Mouse (Mus musculus) ES-E14 (cell line): ENCODE measurements around the gene Gpatch2. TPM values are rescaled to one million over a fixed set of nuclear protein-coding genes. Genes with fewer than 3 reads are reported as not detected.

Experiments
- DNase-seq: peaks from one replicate; pipeline ENCODE4 v3.0.0-alpha.2; 2013; ENCODE audit warnings: low read depth, low spot score
- H3K27ac ChIP-seq: 2 replicates; pipeline ENCODE4 v1.5.1; 2012; ENCODE audit warnings: low read depth, mild to moderate bottlenecking, low read length, moderate library complexity, mixed read lengths; ENCODE audit not compliant: poor library complexity, insufficient read depth, severe bottlenecking
- H3K36me3 ChIP-seq: 2 replicates; pipeline ENCODE4 v1.6.1; 2012; ENCODE audit warnings: mild to moderate bottlenecking, low read length, moderate library complexity, mixed read lengths; ENCODE audit not compliant: control insufficient read depth, poor library complexity, insufficient read depth, severe bottlenecking
- H3K4me1 ChIP-seq, 2 experiments: fragments of 150-350 bp in 1 of 2; sonication (generic) in 1 of 2; 2 replicates each; pipeline ENCODE4 v1.6.1; 2012; ENCODE audit warnings: low read length in 2 of 2, mild to moderate bottlenecking in 1 of 2, mixed read lengths in 1 of 2; ENCODE audit not compliant: control insufficient read depth in 2 of 2, insufficient read depth in 2 of 2, poor library complexity in 1 of 2
- H3K4me3 ChIP-seq, 2 experiments: fragments of 150-350 bp in 1 of 2; sonication (generic) in 1 of 2; 2 replicates each; pipeline ENCODE4 v1.5.1; 2012; ENCODE audit warnings: low read length in 2 of 2, low read depth in 1 of 2, mild to moderate bottlenecking in 1 of 2, mixed read lengths in 1 of 2; ENCODE audit not compliant: insufficient read depth in 1 of 2, poor library complexity in 1 of 2, severe bottlenecking in 1 of 2
- H3K9ac ChIP-seq: 2 replicates; pipeline ENCODE4 v1.6.1; 2012; ENCODE audit warnings: low read depth, mild to moderate bottlenecking, low read length, mixed read lengths; ENCODE audit not compliant: poor library complexity, insufficient read depth, severe bottlenecking
- H3K9me3 ChIP-seq: fragments of 150-350 bp; sonication (generic); 2 replicates; pipeline ENCODE4 v1.6.1; 2012; ENCODE audit warnings: low read depth, mild to moderate bottlenecking, low read length; ENCODE audit not compliant: control insufficient read depth, insufficient read depth
- CHD2 ChIP-seq: IDR thresholded peaks from 2 replicates; pipeline ENCODE4 v1.6.1; 2014; ENCODE audit warnings: mild to moderate bottlenecking, low read depth, low read length, inconsistent platforms
- HCFC1 ChIP-seq: IDR thresholded peaks from 2 replicates; pipeline ENCODE4 v1.6.1; 2012; ENCODE audit warnings: low read length, inconsistent platforms, borderline replicate concordance; ENCODE audit not compliant: insufficient read depth
- MAFK ChIP-seq: IDR thresholded peaks from 2 replicates; pipeline ENCODE4 v1.6.1; 2014; ENCODE audit warnings: mild to moderate bottlenecking, low read depth, low read length, inconsistent platforms; ENCODE audit not compliant: insufficient read depth
- ZC3H11A ChIP-seq: IDR thresholded peaks from 2 replicates; pipeline ENCODE4 v1.6.1; 2012; ENCODE audit warnings: low read depth, mild to moderate bottlenecking, inconsistent platforms, low read length, borderline replicate concordance
- ZNF384 ChIP-seq: IDR thresholded peaks from 2 replicates; pipeline ENCODE4 v1.6.1; 2012; ENCODE audit warnings: low read depth, low read length, inconsistent platforms
- in situ Hi-C, 2 experiments: fragments of 600-800 bp; cut with MboI; formaldehyde crosslinking; loops; one replicate each; pipeline ENCODE4 v1.15.1; 2025; ENCODE audit warnings: low sequenced_read_pairs in 2 of 2, inconsistent platforms in 1 of 2; ENCODE audit not compliant: unreplicated experiment in 2 of 2
- total RNA-seq: library from RNA; depleted of rRNA; stranded (reverse); fragments of 300-350 nt; gene quantifications from 2 replicates; pipeline ENCODE4 v1.2.3, GENCODE M21; 2012

Gpatch2 gene
- total RNA-seq, 1 experiment, result 22.4 TPM

GRCm38 (mm10) chr1:187365424-187365823, 150.1 kb downstream of the Gpatch2 start:
- DNase-seq, result no peak
- in situ Hi-C loops, result no loop called here
- H3K4me3 ChIP-seq, result no peak overlapping the region
- no peak overlapping the region for H3K27ac ChIP-seq
- no peaks in the 10 kb centered on the region for H3K36me3 ChIP-seq
- no peak for TF ChIP-seq HCFC1
- no peak for TF ChIP-seq ZC3H11A
- TF ChIP-seq CHD2, result no peak
- TF ChIP-seq ZNF384, result no peak
- no peak for TF ChIP-seq MAFK
- no peak overlapping the region for H3K9ac ChIP-seq
- no peaks in the 10 kb centered on the region for H3K9me3 ChIP-seq
- no peaks in the 10 kb centered on the region for H3K4me1 ChIP-seq

GRCm38 (mm10) chr1:187366806-187367205, 151.5 kb downstream of the Gpatch2 start:
- no peak overlapping the region for H3K27ac ChIP-seq
- H3K9me3 ChIP-seq, result no peaks in the 10 kb centered on the region
- in situ Hi-C loops, result no loop called here
- TF ChIP-seq ZC3H11A (no peak), ZNF384 (no peak), CHD2 (no peak), MAFK (no peak), HCFC1 (no peak)
- no peak for DNase-seq
- H3K4me1 ChIP-seq, result no peaks in the 10 kb centered on the region
- no peak overlapping the region for H3K9ac ChIP-seq
- H3K4me3 ChIP-seq, result no peak overlapping the region
- H3K36me3 ChIP-seq, result no peaks in the 10 kb centered on the region

- no peaks in the 10 kb centered on the region for H3K36me3 ChIP-seq
- in situ Hi-C loops, result no loop called here
- no peaks in the 10 kb centered on the region for H3K9me3 ChIP-seq
- no peak for TF ChIP-seq MAFK
- TF ChIP-seq ZNF384, result no peak
- TF ChIP-seq ZC3H11A, result no peak
- TF ChIP-seq HCFC1, result no peak
- TF ChIP-seq CHD2, result no peak
- H3K4me3 ChIP-seq, result no peak overlapping the region
- no peak overlapping the region for H3K9ac ChIP-seq
- no peaks in the 10 kb centered on the region for H3K4me1 ChIP-seq
- no peak overlapping the region for H3K27ac ChIP-seq
- no peak for DNase-seq
Measured at GRCm38 (mm10) chr1:187369049-187369448, 153.7 kb downstream of the Gpatch2 start.

- no peak overlapping the region for H3K27ac ChIP-seq
- no peak for TF ChIP-seq HCFC1
- no peak for TF ChIP-seq CHD2
- no peak for TF ChIP-seq ZNF384
- no peak for TF ChIP-seq ZC3H11A
- no peak for TF ChIP-seq MAFK
- H3K4me3 ChIP-seq, result no peak overlapping the region
- in situ Hi-C loops, result no loop called here
- H3K9ac ChIP-seq, result no peak overlapping the region
- H3K9me3 ChIP-seq, result no peaks in the 10 kb centered on the region
- no peaks in the 10 kb centered on the region for H3K36me3 ChIP-seq
- H3K4me1 ChIP-seq, result no peaks in the 10 kb centered on the region
- DNase-seq, result no peak
Measured at GRCm38 (mm10) chr1:187373506-187373905, 158.2 kb downstream of the Gpatch2 start.

GRCm38 (mm10) chr1:187374418-187374817, 159.1 kb downstream of the Gpatch2 start:
- no peak overlapping the region for H3K27ac ChIP-seq
- no peak for DNase-seq
- H3K36me3 ChIP-seq, result no peaks in the 10 kb centered on the region
- in situ Hi-C loops, result no loop called here
- TF ChIP-seq HCFC1, result no peak
- H3K9me3 ChIP-seq, result no peaks in the 10 kb centered on the region
- H3K4me1 ChIP-seq, result no peaks in the 10 kb centered on the region
- H3K4me3 ChIP-seq, result no peak overlapping the region
- H3K9ac ChIP-seq, result no peak overlapping the region
